Mouse (Mus musculus) neural tube, embryonic 15.5 days (tissue): ENCODE data around the gene Flnc. TPM values are rescaled to one million over a fixed set of nuclear protein-coding genes. Genes with fewer than 3 reads are reported as not detected.
A peak's percentile ranks its signal among the peaks of the same experiment; 100 is the strongest.

Source experiments
- ATAC-seq: fragments of 200-750 bp; cut with Nextera tagmentation; 2 replicates; pipeline ENCODE4 v1.8.0; 2017; ENCODE audit warnings: mild to moderate bottlenecking, moderate TSS enrichment, moderate library complexity; ENCODE audit not compliant: low FRiP score
- H3K27ac ChIP-seq: fragments of 300-500 bp; sonication (generic); replicated peaks from 2 replicates; pipeline ENCODE4 v1.5.1; 2015; ENCODE audit warnings: mild to moderate bottlenecking, inconsistent platforms
- H3K27me3 ChIP-seq: fragments of 300-500 bp; sonication (generic); replicated peaks from 2 replicates; pipeline ENCODE4 v1.6.1; 2015; ENCODE audit warnings: inconsistent platforms
- H3K36me3 ChIP-seq: fragments of 300-500 bp; sonication (generic); 2 replicates; pipeline ENCODE4 v1.6.1; 2015; ENCODE audit warnings: inconsistent platforms
- H3K4me1 ChIP-seq: fragments of 300-500 bp; sonication (generic); 2 replicates; pipeline ENCODE4 v1.6.1; 2015; ENCODE audit warnings: inconsistent platforms
- H3K4me2 ChIP-seq: fragments of 300-500 bp; sonication (generic); 2 replicates; pipeline ENCODE4 v1.6.1; 2015; ENCODE audit warnings: inconsistent platforms, mild to moderate bottlenecking, moderate library complexity
- H3K4me3 ChIP-seq: fragments of 300-500 bp; sonication (generic); replicated peaks from 2 replicates; pipeline ENCODE4 v1.5.1; 2015; ENCODE audit warnings: mild to moderate bottlenecking, inconsistent platforms
- H3K9ac ChIP-seq: fragments of 300-500 bp; sonication (generic); replicated peaks from 2 replicates; pipeline ENCODE4 v1.6.1; 2015; ENCODE audit warnings: mild to moderate bottlenecking, inconsistent platforms
- H3K9me3 ChIP-seq: fragments of 300-500 bp; sonication (generic); replicated peaks from 2 replicates; pipeline ENCODE4 v1.6.1; 2016; ENCODE audit warnings: inconsistent platforms
- WGBS: fragments of 180-500 bp; shearing (Covaris S2); methylation state at CpG from one replicate; pipeline ENCODE4 v1.1.7; 2015; ENCODE audit warnings: mixed read lengths; 5-methylcytosine and 5-hydroxymethylcytosine counted together
- microRNA-seq: library from miRNA; unstranded; fragments of <30 nt; microRNA quantifications from one replicate; pipeline ENCODE4, GENCODE M21; 2017
- polyA plus RNA-seq: library from polyadenylated mRNA; unstranded; fragments of >200 nt; fragmentation: Nextera tagmentation; extraction: Ambion mirVana; gene quantifications from 2 replicates; pipeline ENCODE4 v1.2.1, GENCODE M21; 2015

The Flnc gene
- polyA plus RNA-seq, 1 experiment from 2014 or later = 5.2 TPM

- Histone ChIP-seq H3K4me1 (no peaks in the 10 kb centered on the region), H3K27ac (no peak overlapping the region), H3K36me3 (no peaks in the 10 kb centered on the region), H3K4me3 (no peak overlapping the region), H3K9me3 (no peaks in the 10 kb centered on the region), H3K4me2 (no peak overlapping the region), H3K9ac (no peak overlapping the region), H3K27me3 (peaks cover 33% of the 10 kb centered on the region)
- 16% methylated on average over 25 of the region's 25 CpGs for WGBS
- ATAC-seq = no peak
Measured at GRCm38 (mm10) chr6:29496270-29496669, 63.2 kb downstream of the Flnc start.

- Histone ChIP-seq H3K9me3 (no peaks in the 10 kb centered on the region), H3K27me3 (peaks cover 33% of the 10 kb centered on the region), H3K4me3 (no peak overlapping the region), H3K27ac (no peak overlapping the region), H3K4me1 (no peaks in the 10 kb centered on the region), H3K9ac (no peak overlapping the region), H3K36me3 (no peaks in the 10 kb centered on the region), H3K4me2 (no peak overlapping the region)
- 37% methylated on average over 2 of the region's 2 CpGs for WGBS
- ATAC-seq = no peak
Measured at GRCm38 (mm10) chr6:29497791-29498190, 64.7 kb downstream of the Flnc start.

- Histone ChIP-seq H3K27me3 (peaks cover 30% of the 10 kb centered on the region), H3K4me3 (no peak overlapping the region), H3K36me3 (no peaks in the 10 kb centered on the region), H3K4me1 (no peaks in the 10 kb centered on the region), H3K9me3 (no peaks in the 10 kb centered on the region), H3K27ac (no peak overlapping the region), H3K9ac (no peak overlapping the region), H3K4me2 (no peak overlapping the region)
- ATAC-seq = no peak
- 96% methylated on average over 7 of the region's 7 CpGs for WGBS
Measured at GRCm38 (mm10) chr6:29500177-29500576, 67.1 kb downstream of the Flnc start.

- Histone ChIP-seq H3K4me3 (no peak overlapping the region), H3K27me3 (peaks cover 31% of the 10 kb centered on the region), H3K9me3 (no peaks in the 10 kb centered on the region), H3K27ac (no peak overlapping the region), H3K9ac (no peak overlapping the region), H3K4me1 (no peaks in the 10 kb centered on the region), H3K36me3 (no peaks in the 10 kb centered on the region), H3K4me2 (no peak overlapping the region)
- WGBS = 94% methylated on average over 6 of the region's 6 CpGs
- ATAC-seq = no peak
Measured at GRCm38 (mm10) chr6:29500810-29501209, 67.8 kb downstream of the Flnc start.

- Histone ChIP-seq H3K4me2 (no peak overlapping the region), H3K27ac (no peak overlapping the region), H3K9ac (no peak overlapping the region), H3K4me3 (no peak overlapping the region), H3K36me3 (no peaks in the 10 kb centered on the region), H3K9me3 (no peaks in the 10 kb centered on the region), H3K4me1 (peaks cover 6% of the 10 kb centered on the region; the same call in 1 of the 2 replicates), H3K27me3 (peaks cover 31% of the 10 kb centered on the region)
- WGBS = 89% methylated on average over 1 of the region's 1 CpGs
- no peak for ATAC-seq
Measured at GRCm38 (mm10) chr6:29501599-29501998, 68.5 kb downstream of the Flnc start.

- Histone ChIP-seq H3K4me1 (peaks cover 19% of the 10 kb centered on the region; the same call in 1 of the 2 replicates), H3K36me3 (no peaks in the 10 kb centered on the region), H3K4me3 (no peak overlapping the region), H3K4me2 (no peak overlapping the region), H3K27ac (no peak overlapping the region), H3K27me3 (peaks cover 37% of the 10 kb centered on the region), H3K9ac (no peak overlapping the region), H3K9me3 (no peaks in the 10 kb centered on the region)
- 85% methylated on average over 5 of the region's 5 CpGs for WGBS
- ATAC-seq = no peak
Measured at GRCm38 (mm10) chr6:29505493-29505892, 72.4 kb downstream of the Flnc start.

GRCm38 (mm10) chr6:29506834-29507233, 73.8 kb downstream of the Flnc start:
- no peak overlapping the region for H3K9ac ChIP-seq
- H3K4me2 ChIP-seq = peak overlapping the region; percentile 76
- H3K4me1 ChIP-seq = peaks cover 19% of the 10 kb centered on the region; the same call in 1 of the 2 replicates
- H3K4me3 ChIP-seq = peak overlapping the region; percentile 49
- WGBS = 29% methylated on average over 8 of the region's 8 CpGs
- H3K27ac ChIP-seq = no peak overlapping the region
- no peaks in the 10 kb centered on the region for H3K9me3 ChIP-seq
- no peaks in the 10 kb centered on the region for H3K36me3 ChIP-seq
- peaks cover 37% of the 10 kb centered on the region for H3K27me3 ChIP-seq
- peak; percentile 26; the same call in 1 of the 2 replicates for ATAC-seq

GRCm38 (mm10) chr6:29507447-29508309, 74.6 kb downstream of the Flnc start, which contains the start of gene Kcp:
TSS of gene Kcp (minus strand) at chr6:29507952.
- 1% methylated on average over 47 of the region's 47 CpGs for WGBS
- Histone ChIP-seq H3K27ac (0 out of 2 replicates have a peak within 1 kb of the TSS, but pooled peaks have one; percentile 8), H3K9me3 (no peaks in the 10 kb centered on the region), H3K9ac (peak within 1 kb of the TSS; percentile 54), H3K27me3 (peaks cover 37% of the 10 kb centered on the region), H3K4me2 (peak within 1 kb of the TSS; percentile 76), H3K4me1 (peaks cover 19% of the 10 kb centered on the region), H3K4me3 (peak within 1 kb of the TSS; percentile 49), H3K36me3 (no peaks in the 10 kb centered on the region)
- ATAC-seq = peak; percentile 68

GRCm38 (mm10) chr6:29509086-29509485, 76.0 kb downstream of the Flnc start:
- Histone ChIP-seq H3K4me2 (no peak overlapping the region), H3K27me3 (peaks cover 37% of the 10 kb centered on the region), H3K27ac (0 out of 2 replicates have a peak overlapping the region, but pooled peaks have one; percentile 15), H3K9ac (no peak overlapping the region), H3K4me1 (peaks cover 29% of the 10 kb centered on the region), H3K9me3 (no peaks in the 10 kb centered on the region), H3K36me3 (no peaks in the 10 kb centered on the region), H3K4me3 (no peak overlapping the region)
- 44% methylated on average over 2 of the region's 2 CpGs for WGBS
- ATAC-seq = no peak

Small RNA genes within 50 kb of the gene (microRNA-seq; reads per million reads assigned to microRNA genes)
- gene Gm26220 (not detected), gene Gm44354 (not detected)

Other genes with a start within 250 kb of the Flnc start
- gene Impdh1, start 216.9 kb upstream of the Flnc start, polyA plus RNA-seq = 84.1 and 84.2 TPM in 2 replicates
- 28.4 and 29.0 TPM in 2 replicates for gene Hilpda, start 160.8 kb upstream of the Flnc start, polyA plus RNA-seq
- gene Fam71f2, start 153.7 kb upstream of the Flnc start, polyA plus RNA-seq = 0.26 and 0.46 TPM in 2 replicates
- gene Fam71f1, start 114.1 kb upstream of the Flnc start, polyA plus RNA-seq = 0.20 TPM in 1 of 2 replicates, not detected in the other
- gene Calu, start 85.2 kb upstream of the Flnc start, polyA plus RNA-seq = 158 and 182 TPM in 2 replicates
- 0.22 and 0.61 TPM in 2 replicates for gene Opn1sw, start 44.8 kb upstream of the Flnc start, polyA plus RNA-seq
- 49.2 and 53.6 TPM in 2 replicates for gene Ccdc136, start 36.9 kb upstream of the Flnc start, polyA plus RNA-seq
- gene Atp6v1f, start 34.5 kb downstream of the Flnc start, polyA plus RNA-seq = 347 and 386 TPM in 2 replicates
- gene Atp6v1fnb, start 38.2 kb downstream of the Flnc start, polyA plus RNA-seq = 0.40 and 0.68 TPM in 2 replicates
- gene Kcp, start 74.7 kb downstream of the Flnc start, polyA plus RNA-seq = 19.0 and 21.5 TPM in 2 replicates
- 2.7 and 4.9 TPM in 2 replicates for gene Irf5, start 93.4 kb downstream of the Flnc start, polyA plus RNA-seq
- 74.9 and 84.0 TPM in 2 replicates for gene Tnpo3, start 176.6 kb downstream of the Flnc start, polyA plus RNA-seq